Mouse (Mus musculus): ENCODE measurements around the gene Cd28.

The Cd28 gene

DNA sequence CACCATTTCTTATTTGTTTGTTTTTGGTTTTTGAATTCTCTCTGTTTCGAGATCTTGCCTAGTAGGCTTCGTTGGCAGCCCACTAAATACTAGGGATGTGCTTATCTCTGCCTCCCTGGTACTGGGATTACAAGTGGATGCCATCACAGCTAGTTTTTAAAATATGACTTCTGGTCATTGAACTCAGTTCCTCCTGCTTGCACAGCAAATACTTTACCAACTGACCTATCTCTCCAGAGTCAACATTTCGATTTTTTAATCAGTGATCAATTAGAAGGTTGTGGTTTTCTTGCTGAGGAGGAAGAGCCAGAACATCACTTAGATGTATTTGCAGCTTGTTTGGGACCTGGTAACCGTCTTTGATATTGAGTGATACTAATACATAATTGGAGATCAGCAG lies 34.4 kb downstream of the Cd28 start:
- no peak for DNase-seq

- no peak for DNase-seq
Observed at GRCm38 (mm10) chr1:60752986-60753385, 36.4 kb downstream of the Cd28 start.

GRCm38 (mm10) chr1:60753981-60754380 lies 37.4 kb downstream of the Cd28 start:
- no peak for DNase-seq

GRCm38 (mm10) chr1:60755391-60756243 lies 39.0 kb downstream of the Cd28 start:
- no peak for DNase-seq

DNA sequence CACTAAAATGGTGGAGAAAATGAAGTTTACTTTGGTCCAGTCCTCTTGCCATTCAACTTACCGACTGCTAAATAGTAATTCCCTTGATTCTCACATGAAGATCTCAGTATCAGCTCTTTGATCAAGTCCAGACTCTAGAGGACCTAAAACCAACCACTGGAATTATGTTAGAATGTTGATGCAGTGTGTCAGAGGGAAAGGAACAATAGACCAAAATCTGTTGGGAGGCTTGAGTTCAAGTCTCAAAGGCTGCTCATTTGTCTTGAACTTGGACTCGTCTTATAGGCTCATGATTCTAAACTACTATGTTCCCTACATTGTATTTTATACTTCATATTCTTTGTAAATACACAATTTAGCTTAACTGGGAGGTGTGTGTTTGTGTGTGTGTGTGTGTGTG lies 41.0 kb downstream of the Cd28 start:
- no peak for DNase-seq

DNA sequence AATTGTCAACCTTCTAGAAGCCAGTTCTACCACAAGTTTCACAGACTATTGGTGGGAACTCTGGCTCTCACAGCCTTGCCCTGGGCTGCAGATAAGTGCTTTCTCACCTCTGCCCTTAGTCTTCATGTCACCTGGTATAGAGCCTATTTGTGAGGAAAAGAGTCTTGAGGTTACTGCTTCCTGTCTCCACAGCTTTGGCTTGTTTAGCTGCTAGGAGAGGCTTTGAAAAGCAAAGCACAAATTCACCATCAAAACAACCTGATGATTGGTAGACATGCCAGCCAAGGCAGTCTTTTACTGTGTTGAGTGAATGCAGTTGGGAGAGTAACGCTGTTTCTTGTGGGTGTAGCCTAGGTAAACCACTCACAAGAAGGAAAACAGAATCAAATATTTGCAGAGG lies 41.6 kb downstream of the Cd28 start:
- DNase-seq = no peak

GRCm38 (mm10) chr1:60759563-60760335 lies 43.1 kb downstream of the Cd28 start:
- DNase-seq = no peak

GRCm38 (mm10) chr1:60760475-60760874 lies 43.9 kb downstream of the Cd28 start:
- DNase-seq = no peak

GRCm38 (mm10) chr1:60761528-60762171 lies 45.0 kb downstream of the Cd28 start:
- DNase-seq = no peak

DNA sequence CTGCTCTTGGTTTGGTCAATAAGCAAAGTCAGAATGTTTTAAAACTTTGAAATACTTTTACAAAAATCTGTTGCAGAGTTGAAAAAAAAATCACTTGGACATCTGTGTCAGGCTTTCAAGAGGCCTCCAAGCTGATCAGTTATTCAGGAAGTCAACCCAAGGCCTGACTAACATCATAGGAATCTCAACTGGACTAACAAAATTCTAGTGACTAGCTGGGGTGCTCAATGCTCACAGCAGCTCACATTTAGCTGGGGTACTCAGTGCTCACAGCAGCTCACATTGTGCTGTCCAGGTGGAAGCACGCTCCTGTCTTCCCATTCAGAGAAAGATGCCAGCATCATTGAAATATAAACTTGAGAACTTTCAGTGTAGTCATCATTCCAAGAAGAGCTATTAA lies 45.9 kb downstream of the Cd28 start:
- DNase-seq = no peak

DNA sequence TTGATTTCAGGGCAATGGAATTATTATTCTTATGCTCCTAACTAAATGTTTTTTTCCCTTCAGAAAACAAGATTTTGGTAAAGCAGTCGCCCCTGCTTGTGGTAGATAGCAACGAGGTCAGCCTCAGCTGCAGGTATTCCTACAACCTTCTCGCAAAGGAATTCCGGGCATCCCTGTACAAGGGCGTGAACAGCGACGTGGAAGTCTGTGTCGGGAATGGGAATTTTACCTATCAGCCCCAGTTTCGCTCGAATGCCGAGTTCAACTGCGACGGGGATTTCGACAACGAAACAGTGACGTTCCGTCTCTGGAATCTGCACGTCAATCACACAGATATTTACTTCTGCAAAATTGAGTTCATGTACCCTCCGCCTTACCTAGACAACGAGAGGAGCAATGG lies 46.3 kb downstream of the Cd28 start:
- DNase-seq = no peak

GRCm38 (mm10) chr1:60771771-60772170 lies 55.2 kb downstream of the Cd28 start:
- DNase-seq = no peak

DNA sequence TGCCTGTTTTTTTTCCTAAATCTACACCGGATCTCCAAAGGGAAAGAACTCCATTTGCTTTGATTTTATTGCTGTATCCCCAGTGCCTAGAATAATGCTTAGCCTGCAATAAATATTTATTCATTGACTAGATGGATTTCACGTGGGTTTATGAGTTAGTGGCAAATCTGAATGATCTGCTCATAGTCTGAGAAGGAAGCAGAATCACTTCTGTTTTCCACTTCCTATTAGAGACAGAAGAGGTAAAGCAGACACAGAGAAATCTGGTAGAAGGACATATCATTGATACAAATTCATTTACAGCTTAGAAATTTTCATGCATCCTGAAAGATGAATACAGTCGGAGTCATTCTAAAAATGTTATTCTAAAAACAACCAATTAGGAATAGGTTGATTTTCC lies 56.6 kb downstream of the Cd28 start:
- DNase-seq = no peak

GRCm38 (mm10) chr1:60776166-60776565 lies 59.6 kb downstream of the Cd28 start:
- DNase-seq = no peak

DNA sequence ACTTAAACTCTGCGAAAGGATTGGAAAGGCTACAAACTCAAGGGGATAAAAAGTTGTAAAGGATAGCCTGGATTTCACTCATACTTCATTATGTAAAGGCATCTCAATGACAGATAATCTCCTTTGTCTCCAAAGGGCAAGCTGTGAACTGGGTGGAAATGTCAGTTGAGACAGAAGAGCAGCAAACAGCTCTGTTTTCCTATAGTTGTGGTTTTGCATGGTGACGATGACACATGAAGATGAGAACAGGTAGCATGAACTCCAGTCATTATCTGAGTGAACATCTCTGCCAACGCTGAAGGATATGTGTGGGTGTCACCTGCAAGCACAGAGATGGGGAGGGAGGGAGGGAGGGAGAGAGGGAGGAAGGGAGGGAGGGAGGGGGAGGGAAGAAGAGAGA lies 60.3 kb downstream of the Cd28 start:
- no peak for DNase-seq

DNA sequence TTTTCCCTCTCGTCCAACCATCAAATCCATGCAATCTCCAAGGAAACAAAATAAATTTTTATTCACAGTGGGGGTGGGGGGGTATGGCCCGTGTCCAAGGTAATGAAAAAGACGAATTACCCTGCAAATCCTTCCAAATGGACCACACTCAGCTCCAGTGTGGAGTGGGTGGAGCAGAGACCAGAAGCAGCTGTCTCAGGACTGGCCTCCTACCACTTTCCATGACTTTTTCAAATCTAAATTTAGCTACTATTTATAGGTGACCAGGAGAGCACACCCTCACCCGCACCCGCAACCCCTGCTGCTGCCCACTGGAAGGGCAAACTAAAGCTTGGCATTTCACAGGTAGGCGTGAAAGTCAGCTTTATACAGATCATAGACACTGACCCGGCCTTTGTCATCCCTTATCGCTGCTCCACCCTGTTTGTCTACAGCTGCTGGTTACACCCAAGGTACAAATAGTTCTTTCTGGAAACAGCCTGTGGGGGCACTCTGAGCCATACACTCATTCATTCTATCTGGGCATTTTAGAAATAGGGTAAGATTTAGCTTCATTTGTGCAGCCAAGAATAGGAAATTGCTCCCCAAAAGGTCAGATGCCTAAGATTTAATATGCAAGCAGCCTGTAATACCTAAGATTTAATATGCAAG lies 62.0 kb downstream of the Cd28 start:
- DNase-seq = no peak

DNA sequence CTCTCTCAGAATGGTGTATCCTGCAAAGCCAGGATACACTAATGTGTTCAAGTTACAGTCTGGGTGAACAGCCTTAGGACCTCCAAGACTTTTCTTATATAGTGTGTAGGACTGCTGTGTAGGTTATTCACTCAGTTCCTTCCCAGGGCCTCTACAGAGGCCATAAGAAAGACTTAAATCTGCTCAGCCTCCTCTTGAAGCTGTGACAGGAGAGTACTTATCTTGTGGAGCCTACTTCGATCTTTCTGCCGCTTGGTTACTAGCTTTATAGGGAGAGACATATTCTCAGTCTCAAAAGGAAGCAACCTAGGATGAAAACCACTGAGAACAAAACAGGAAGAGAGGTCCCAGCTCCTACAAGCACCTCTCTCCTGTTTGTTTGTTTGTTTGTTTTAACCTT lies 62.6 kb downstream of the Cd28 start:
- DNase-seq = no peak

DNA sequence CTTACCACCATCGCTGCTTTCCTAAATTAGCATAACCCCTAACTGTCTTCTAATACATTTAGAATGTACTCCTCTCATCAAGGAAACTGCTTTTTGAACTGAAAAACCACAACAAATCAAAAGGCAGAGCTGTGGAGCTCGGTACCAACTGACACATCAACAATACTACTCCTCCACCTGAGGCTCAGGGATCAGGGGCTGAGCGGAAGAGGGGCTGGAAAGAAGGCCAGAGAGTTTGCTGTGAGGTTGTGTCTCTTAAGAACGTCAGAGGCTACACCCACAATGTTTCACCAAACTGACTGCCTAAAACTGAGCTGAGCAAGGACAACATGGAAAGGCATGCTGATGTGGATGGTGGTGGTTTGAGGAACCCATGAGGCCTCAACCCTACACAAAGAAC lies 65.1 kb downstream of the Cd28 start:
- DNase-seq = no peak

- DNase-seq = no peak
Observed at GRCm38 (mm10) chr1:60793717-60794116, 77.1 kb downstream of the Cd28 start.

DNA sequence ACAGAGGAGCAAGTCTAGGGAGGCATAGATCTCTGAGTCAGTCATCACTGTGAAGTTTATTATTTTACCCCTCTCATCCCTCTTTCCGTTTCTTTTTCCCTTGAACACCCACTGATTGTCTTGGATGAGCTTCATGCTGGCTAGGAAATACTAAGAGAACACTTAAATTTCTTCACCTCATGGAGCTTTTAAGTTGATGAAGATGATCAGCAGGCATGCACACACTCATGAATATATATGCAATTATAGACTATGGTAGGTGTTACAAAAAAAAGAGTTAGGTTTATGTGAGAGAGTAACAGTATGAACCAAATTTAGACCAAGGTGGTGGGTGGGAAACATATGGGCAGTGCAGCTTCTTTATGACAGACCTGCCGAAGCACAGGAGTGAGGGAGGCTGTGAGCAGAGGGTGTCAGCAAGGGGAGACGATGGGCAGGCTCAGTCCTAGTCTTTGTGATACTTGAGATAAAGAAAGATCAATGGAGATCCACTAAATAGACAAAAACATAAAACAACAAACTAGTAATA lies 79.1 kb downstream of the Cd28 start:
- DNase-seq = no peak

GRCm38 (mm10) chr1:60799795-60800345 lies 83.3 kb downstream of the Cd28 start:
- peak; percentile 23 for DNase-seq

DNA sequence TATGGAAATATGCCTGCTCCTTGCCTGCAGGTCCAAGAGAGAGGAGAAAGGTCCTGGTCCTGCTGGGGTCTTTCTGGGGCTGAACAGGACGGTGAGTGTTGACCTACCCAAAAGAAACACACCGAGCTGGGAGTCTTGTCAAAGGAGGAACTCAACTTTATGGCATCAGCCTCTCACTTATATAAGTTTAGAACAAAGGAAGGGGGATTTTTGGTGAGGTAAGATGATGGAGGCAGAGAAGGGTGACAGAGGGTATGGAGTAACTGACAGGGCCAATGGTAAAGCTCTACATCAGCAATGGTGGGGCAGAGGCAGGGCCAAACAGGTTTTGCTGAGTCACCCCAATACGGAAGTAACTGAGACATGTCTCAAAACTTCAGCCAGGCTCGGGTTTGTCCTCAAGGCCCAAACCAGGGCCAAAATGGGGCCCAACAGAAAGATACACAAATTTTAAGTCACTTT lies 84.6 kb downstream of the Cd28 start:
- DNase-seq = no peak

All from right cerebral cortex, postnatal 4 days (tissue).